Mouse (Mus musculus): Measurements from ENCODE around the gene Sar1b. TPM values are rescaled to one million over a fixed set of nuclear protein-coding genes. Genes with fewer than 3 reads are reported as not detected.

The Sar1b gene
- polyA plus RNA-seq, 1 experiment from 2014 or later: 129 TPM

GRCm38 (mm10) chr11:51817756-51818155 lies 54.3 kb downstream of the Sar1b start:
- H3K4me2 ChIP-seq (replicated peaks): no peak overlapping the region
- WGBS: 38% methylated on average over 6 of the region's 6 CpGs
- no peaks in the 10 kb centered on the region for H3K9me3 ChIP-seq
- no peak overlapping the region for H3K27ac ChIP-seq (replicated peaks)
- no peak for ATAC-seq (ENCODE audit: low FRiP score, low read depth)
- H3K4me1 ChIP-seq: peaks cover 5% of the 10 kb centered on the region; the same call in 1 of the 2 replicates
- H3K9ac ChIP-seq (replicated peaks): no peak overlapping the region; the same call in 1 of the 2 replicates
- no peaks in the 10 kb centered on the region for H3K27me3 ChIP-seq
- H3K36me3 ChIP-seq: no peaks in the 10 kb centered on the region
- no peak overlapping the region for H3K4me3 ChIP-seq

- no peak overlapping the region for H3K9ac ChIP-seq (replicated peaks)
- peaks cover 10% of the 10 kb centered on the region; the same call in 1 of the 2 replicates for H3K4me1 ChIP-seq
- no peak overlapping the region for H3K27ac ChIP-seq (replicated peaks)
- H3K4me3 ChIP-seq: no peak overlapping the region
- H3K27me3 ChIP-seq: no peaks in the 10 kb centered on the region
- no peaks in the 10 kb centered on the region for H3K36me3 ChIP-seq
- no peak overlapping the region for H3K4me2 ChIP-seq (replicated peaks)
- ATAC-seq (ENCODE audit: low FRiP score, low read depth): no peak
- no peaks in the 10 kb centered on the region for H3K9me3 ChIP-seq
- WGBS: 82% methylated on average over 4 of the region's 4 CpGs
Measured at GRCm38 (mm10) chr11:51818837-51819236, 55.4 kb downstream of the Sar1b start.

GRCm38 (mm10) chr11:51819964-51820363 lies 56.5 kb downstream of the Sar1b start:
- no peaks in the 10 kb centered on the region for H3K9me3 ChIP-seq
- no peak overlapping the region for H3K27ac ChIP-seq (replicated peaks)
- no peak overlapping the region for H3K4me2 ChIP-seq (replicated peaks)
- ATAC-seq (ENCODE audit: low FRiP score, low read depth): no peak
- no peaks in the 10 kb centered on the region for H3K27me3 ChIP-seq
- no peak overlapping the region for H3K9ac ChIP-seq (replicated peaks)
- H3K4me3 ChIP-seq: no peak overlapping the region
- WGBS: 74% methylated on average over 3 of the region's 3 CpGs
- no peaks in the 10 kb centered on the region for H3K36me3 ChIP-seq
- H3K4me1 ChIP-seq: peaks cover 10% of the 10 kb centered on the region; the same call in 1 of the 2 replicates

- no peak overlapping the region for H3K4me2 ChIP-seq (replicated peaks)
- no peak overlapping the region for H3K4me3 ChIP-seq
- no peaks in the 10 kb centered on the region for H3K36me3 ChIP-seq
- 42% methylated on average over 11 of the region's 11 CpGs for WGBS
- no peaks in the 10 kb centered on the region for H3K9me3 ChIP-seq
- H3K4me1 ChIP-seq: peaks cover 10% of the 10 kb centered on the region; the same call in 1 of the 2 replicates
- no peak overlapping the region for H3K27ac ChIP-seq (replicated peaks)
- no peaks in the 10 kb centered on the region for H3K27me3 ChIP-seq
- H3K9ac ChIP-seq (replicated peaks): no peak overlapping the region
- ATAC-seq (ENCODE audit: low FRiP score, low read depth): no peak
Measured at GRCm38 (mm10) chr11:51820861-51821260, 57.4 kb downstream of the Sar1b start.

GRCm38 (mm10) chr11:51822736-51823135 lies 59.2 kb downstream of the Sar1b start:
- WGBS: 27% methylated on average over 4 of the region's 4 CpGs

GRCm38 (mm10) chr11:51823271-51823670 lies 59.8 kb downstream of the Sar1b start:
- peaks cover 10% of the 10 kb centered on the region; the same call in 1 of the 2 replicates for H3K4me1 ChIP-seq
- no peak overlapping the region for H3K9ac ChIP-seq (replicated peaks)
- H3K27ac ChIP-seq (replicated peaks): no peak overlapping the region
- no peak for ATAC-seq (ENCODE audit: low FRiP score, low read depth)
- 51% methylated on average over 11 of the region's 11 CpGs for WGBS
- 0 out of 2 replicates have a peak overlapping the region, but pooled peaks have one; percentile 3 for H3K4me2 ChIP-seq (replicated peaks)
- no peaks in the 10 kb centered on the region for H3K9me3 ChIP-seq
- no peak overlapping the region for H3K4me3 ChIP-seq
- no peaks in the 10 kb centered on the region for H3K27me3 ChIP-seq
- no peaks in the 10 kb centered on the region for H3K36me3 ChIP-seq

More at GRCm38 (mm10) chr11:51822736-51823135, 59.2 kb downstream of the Sar1b start:
- H3K4me2 ChIP-seq (replicated peaks): 0 out of 2 replicates have a peak overlapping the region, but pooled peaks have one; percentile 3
- ATAC-seq (ENCODE audit: low FRiP score, low read depth): no peak
- no peaks in the 10 kb centered on the region for H3K9me3 ChIP-seq
- H3K4me1 ChIP-seq: peaks cover 10% of the 10 kb centered on the region; the same call in 1 of the 2 replicates
- no peak overlapping the region for H3K9ac ChIP-seq (replicated peaks)
- H3K27me3 ChIP-seq: no peaks in the 10 kb centered on the region
- H3K27ac ChIP-seq (replicated peaks): no peak overlapping the region
- H3K4me3 ChIP-seq: no peak overlapping the region
- no peaks in the 10 kb centered on the region for H3K36me3 ChIP-seq

- no peak overlapping the region for H3K4me3 ChIP-seq
- no peak overlapping the region for H3K4me2 ChIP-seq (replicated peaks)
- H3K36me3 ChIP-seq: no peaks in the 10 kb centered on the region
- no peak overlapping the region for H3K9ac ChIP-seq (replicated peaks)
- peaks cover 10% of the 10 kb centered on the region; the same call in 1 of the 2 replicates for H3K4me1 ChIP-seq
- WGBS: 90% methylated on average over 3 of the region's 3 CpGs
- no peak for ATAC-seq (ENCODE audit: low FRiP score, low read depth)
- H3K27me3 ChIP-seq: no peaks in the 10 kb centered on the region
- no peaks in the 10 kb centered on the region for H3K9me3 ChIP-seq
- H3K27ac ChIP-seq (replicated peaks): no peak overlapping the region
Measured at GRCm38 (mm10) chr11:51823963-51824753, 60.7 kb downstream of the Sar1b start.

- Histone ChIP-seq H3K9ac (replicated peaks) (no peak overlapping the region), H3K27ac (replicated peaks) (no peak overlapping the region), H3K36me3 (no peaks in the 10 kb centered on the region), H3K4me3 (no peak overlapping the region), H3K27me3 (no peaks in the 10 kb centered on the region), H3K9me3 (no peaks in the 10 kb centered on the region), H3K4me2 (replicated peaks) (no peak overlapping the region), H3K4me1 (peaks cover 10% of the 10 kb centered on the region; the same call in 1 of the 2 replicates)
- WGBS: 93% methylated on average over 19 of the region's 19 CpGs
- ATAC-seq (ENCODE audit: low FRiP score, low read depth): no peak
Measured at GRCm38 (mm10) chr11:51824867-51825424, 61.5 kb downstream of the Sar1b start.

- Histone ChIP-seq H3K27ac (replicated peaks) (no peak overlapping the region), H3K4me1 (peaks cover 8% of the 10 kb centered on the region), H3K27me3 (no peaks in the 10 kb centered on the region), H3K9ac (replicated peaks) (no peak overlapping the region), H3K36me3 (no peaks in the 10 kb centered on the region), H3K9me3 (no peaks in the 10 kb centered on the region), H3K4me2 (replicated peaks) (no peak overlapping the region), H3K4me3 (no peak overlapping the region)
- 64% methylated on average over 4 of the region's 4 CpGs for WGBS
- ATAC-seq (ENCODE audit: low FRiP score, low read depth): no peak
Measured at GRCm38 (mm10) chr11:51831962-51832909, 68.7 kb downstream of the Sar1b start.

GRCm38 (mm10) chr11:51832992-51833391 lies 69.5 kb downstream of the Sar1b start:
- Histone ChIP-seq H3K9ac (replicated peaks) (no peak overlapping the region), H3K4me3 (no peak overlapping the region), H3K4me2 (replicated peaks) (no peak overlapping the region), H3K4me1 (peaks cover 8% of the 10 kb centered on the region), H3K27ac (replicated peaks) (no peak overlapping the region), H3K9me3 (no peaks in the 10 kb centered on the region), H3K27me3 (no peaks in the 10 kb centered on the region), H3K36me3 (no peaks in the 10 kb centered on the region)
- ATAC-seq (ENCODE audit: low FRiP score, low read depth): no peak
- WGBS: 76% methylated on average over 5 of the region's 5 CpGs

GRCm38 (mm10) chr11:51833393-51834066 lies 70.0 kb downstream of the Sar1b start:
- Histone ChIP-seq H3K4me1 (peaks cover 8% of the 10 kb centered on the region), H3K27me3 (no peaks in the 10 kb centered on the region), H3K4me3 (no peak overlapping the region), H3K4me2 (replicated peaks) (no peak overlapping the region), H3K27ac (replicated peaks) (no peak overlapping the region), H3K9me3 (no peaks in the 10 kb centered on the region), H3K9ac (replicated peaks) (no peak overlapping the region), H3K36me3 (no peaks in the 10 kb centered on the region)
- 88% methylated on average over 10 of the region's 10 CpGs for WGBS
- ATAC-seq (ENCODE audit: low FRiP score, low read depth): no peak

Data from midbrain, embryonic 12.5 days (tissue).